Mouse (Mus musculus): Measurements from ENCODE around the gene Dusp12. TPM values are rescaled to one million over a fixed set of nuclear protein-coding genes. Genes with fewer than 3 reads are reported as not detected.

Dusp12 gene
- polyA plus RNA-seq, 1 experiment from 2014 or later, result 37.9 TPM

GRCm38 (mm10) chr1:170891646-170892045 lies 6.3 kb upstream of the Dusp12 start:
- WGBS, result 44% methylated on average over 2 of the region's 2 CpGs
- Histone ChIP-seq H3K9me3 (no peaks in the 10 kb centered on the region), H3K36me3 (no peaks in the 10 kb centered on the region), H3K27ac (no peak overlapping the region), H3K4me3 (no peak overlapping the region), H3K27me3 (ENCODE audit: insufficient read depth, poor library complexity, severe bottlenecking) (no peaks in the 10 kb centered on the region), H3K4me1 (no peaks in the 10 kb centered on the region)
- no peak for DNase-seq (ENCODE audit: low spot score)

DNA sequence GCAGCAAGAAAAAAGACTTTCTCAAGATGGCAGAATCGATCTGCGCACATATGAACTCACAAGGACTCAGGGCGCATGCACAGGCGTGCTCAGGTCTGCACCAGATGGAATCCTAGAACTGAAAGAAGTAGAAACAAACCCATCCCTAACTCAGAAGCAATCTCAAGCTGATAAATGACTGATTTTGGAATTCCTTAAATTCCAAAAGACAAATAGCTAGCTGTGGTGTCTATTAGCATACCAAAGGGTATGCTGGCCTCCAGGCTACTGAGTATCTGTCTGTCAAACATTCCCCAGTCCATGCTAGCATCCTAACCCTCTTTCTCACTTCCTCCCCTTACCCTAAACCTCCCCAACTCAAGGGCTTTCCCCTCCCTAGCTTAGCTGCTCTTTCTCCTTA lies 4.0 kb upstream of the Dusp12 start:
- Histone ChIP-seq H3K36me3 (no peaks in the 10 kb centered on the region), H3K9me3 (no peaks in the 10 kb centered on the region), H3K27me3 (ENCODE audit: insufficient read depth, poor library complexity, severe bottlenecking) (no peaks in the 10 kb centered on the region), H3K27ac (no peak overlapping the region), H3K4me1 (peaks cover 5% of the 10 kb centered on the region), H3K4me3 (no peak overlapping the region)
- WGBS, result 80% methylated on average over 4 of the region's 4 CpGs
- DNase-seq (ENCODE audit: low spot score), result no peak

- Histone ChIP-seq H3K27me3 (ENCODE audit: insufficient read depth, poor library complexity, severe bottlenecking) (no peaks in the 10 kb centered on the region), H3K4me1 (peaks cover 15% of the 10 kb centered on the region), H3K4me3 (no peak overlapping the region), H3K36me3 (peaks cover 7% of the 10 kb centered on the region), H3K27ac (no peak overlapping the region), H3K9me3 (no peaks in the 10 kb centered on the region)
- WGBS, result 51% methylated on average over 6 of the region's 6 CpGs
- no peak for DNase-seq (ENCODE audit: low spot score)
Measured at GRCm38 (mm10) chr1:170886044-170886458, 711 bp upstream of the Dusp12 start.

- peak overlapping the region; percentile 91 for H3K4me3 ChIP-seq
- no peaks in the 10 kb centered on the region for H3K9me3 ChIP-seq
- 28% methylated on average over 8 of the region's 8 CpGs for WGBS
- peaks cover 15% of the 10 kb centered on the region for H3K4me1 ChIP-seq
- H3K27ac ChIP-seq, result peak overlapping the region; percentile 94
- no peaks in the 10 kb centered on the region for H3K27me3 ChIP-seq (ENCODE audit: insufficient read depth, poor library complexity, severe bottlenecking)
- peaks cover 22% of the 10 kb centered on the region for H3K36me3 ChIP-seq
- no peak for DNase-seq (ENCODE audit: low spot score)
Measured at GRCm38 (mm10) chr1:170884390-170884789, 950 bp downstream of the Dusp12 start.

GRCm38 (mm10) chr1:170882915-170883485 lies 2.3 kb downstream of the Dusp12 start:
- H3K36me3 ChIP-seq, result peaks cover 30% of the 10 kb centered on the region
- no peak overlapping the region for H3K4me3 ChIP-seq
- H3K4me1 ChIP-seq, result peaks cover 15% of the 10 kb centered on the region
- DNase-seq (ENCODE audit: low spot score), result no peak
- WGBS, result 86% methylated on average over 5 of the region's 5 CpGs
- H3K27ac ChIP-seq, result no peak overlapping the region
- no peaks in the 10 kb centered on the region for H3K27me3 ChIP-seq (ENCODE audit: insufficient read depth, poor library complexity, severe bottlenecking)
- H3K9me3 ChIP-seq, result no peaks in the 10 kb centered on the region

DNA sequence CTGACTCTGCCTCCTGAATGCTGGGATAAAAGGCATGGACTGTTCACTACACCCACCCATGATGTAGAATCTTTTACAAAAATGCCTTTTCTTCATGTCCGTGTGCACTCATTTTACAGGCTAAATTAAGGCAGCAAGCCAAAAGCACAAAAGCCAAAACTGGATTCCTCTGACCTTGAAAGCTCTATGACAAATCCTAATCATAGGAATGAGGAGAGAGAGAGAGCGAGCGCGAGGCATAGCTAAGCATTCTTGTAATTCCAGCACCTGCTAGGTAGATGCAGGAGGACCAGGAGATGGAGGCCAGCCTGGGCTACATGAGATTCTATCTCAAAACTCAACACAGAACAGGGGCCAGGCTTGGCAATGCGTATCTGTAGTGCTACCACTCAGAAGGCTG lies 8.4 kb downstream of the Dusp12 start:
- WGBS, result 77% methylated on average over 5 of the region's 5 CpGs
- H3K27me3 ChIP-seq (ENCODE audit: insufficient read depth, poor library complexity, severe bottlenecking), result no peaks in the 10 kb centered on the region
- no peak overlapping the region for H3K27ac ChIP-seq
- no peaks in the 10 kb centered on the region for H3K9me3 ChIP-seq
- peaks cover 69% of the 10 kb centered on the region for H3K36me3 ChIP-seq
- no peak overlapping the region for H3K4me3 ChIP-seq
- no peak for DNase-seq (ENCODE audit: low spot score)
- H3K4me1 ChIP-seq, result no peaks in the 10 kb centered on the region

DNA sequence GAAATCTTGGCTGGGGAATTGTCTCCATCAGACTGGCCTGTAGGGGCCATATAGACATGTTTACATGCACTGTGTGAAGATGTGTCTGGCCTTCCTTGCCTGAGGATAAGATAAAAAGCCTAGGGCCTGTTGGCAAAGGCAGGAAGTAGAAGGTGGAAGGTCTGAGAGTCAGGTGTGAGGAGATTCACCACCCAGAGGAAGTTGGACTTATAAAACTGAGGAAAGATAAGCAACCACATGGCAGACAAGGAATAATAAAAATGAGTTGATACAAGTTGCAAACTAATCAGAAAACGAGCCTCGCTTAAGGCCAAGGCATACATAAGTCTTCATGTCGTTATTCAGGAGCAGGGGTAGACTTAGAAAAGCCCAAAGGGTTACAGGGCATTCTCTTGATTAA lies 9.7 kb downstream of the Dusp12 start:
- Histone ChIP-seq H3K4me1 (no peaks in the 10 kb centered on the region), H3K36me3 (peaks cover 67% of the 10 kb centered on the region), H3K4me3 (no peak overlapping the region), H3K9me3 (no peaks in the 10 kb centered on the region), H3K27ac (no peak overlapping the region), H3K27me3 (ENCODE audit: insufficient read depth, poor library complexity, severe bottlenecking) (no peaks in the 10 kb centered on the region)
- WGBS, result 83% methylated on average over 3 of the region's 3 CpGs
- DNase-seq (ENCODE audit: low spot score), result no peak

GRCm38 (mm10) chr1:170871961-170872360 lies 13.4 kb downstream of the Dusp12 start:
- no peaks in the 10 kb centered on the region for H3K4me1 ChIP-seq
- no peak overlapping the region for H3K27ac ChIP-seq
- no peaks in the 10 kb centered on the region for H3K27me3 ChIP-seq (ENCODE audit: insufficient read depth, poor library complexity, severe bottlenecking)
- peaks cover 39% of the 10 kb centered on the region for H3K36me3 ChIP-seq
- DNase-seq (ENCODE audit: low spot score), result peak; percentile 20
- no peaks in the 10 kb centered on the region for H3K9me3 ChIP-seq
- WGBS, result 91% methylated on average over 2 of the region's 2 CpGs
- H3K4me3 ChIP-seq, result no peak overlapping the region

DNA sequence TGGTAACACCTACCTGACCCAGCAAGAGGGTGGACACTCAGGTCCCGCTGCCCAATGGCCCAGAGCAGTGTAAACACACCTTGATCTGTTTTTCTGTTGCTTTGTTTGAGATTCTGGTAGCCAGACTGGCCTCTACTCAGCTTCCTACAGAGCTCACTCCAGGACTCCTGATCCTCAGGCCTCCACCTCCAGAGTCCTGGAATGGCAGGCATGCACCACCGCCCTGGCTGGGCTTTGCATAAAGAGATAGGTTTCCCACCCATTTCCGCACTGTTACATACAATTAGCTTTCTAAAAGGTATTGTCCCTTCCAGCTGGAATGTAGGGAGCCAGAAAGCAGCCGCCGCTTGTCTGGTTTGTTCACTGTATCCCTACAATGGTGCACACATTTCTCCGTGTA lies 13.9 kb downstream of the Dusp12 start:
- Histone ChIP-seq H3K9me3 (no peaks in the 10 kb centered on the region), H3K27me3 (ENCODE audit: insufficient read depth, poor library complexity, severe bottlenecking) (no peaks in the 10 kb centered on the region), H3K27ac (no peak overlapping the region), H3K4me1 (peaks cover 5% of the 10 kb centered on the region; the same call in 1 of the 2 replicates), H3K36me3 (peaks cover 34% of the 10 kb centered on the region), H3K4me3 (no peak overlapping the region)
- peak; percentile 56 for DNase-seq (ENCODE audit: low spot score)
- 82% methylated on average over 6 of the region's 6 CpGs for WGBS

DNA sequence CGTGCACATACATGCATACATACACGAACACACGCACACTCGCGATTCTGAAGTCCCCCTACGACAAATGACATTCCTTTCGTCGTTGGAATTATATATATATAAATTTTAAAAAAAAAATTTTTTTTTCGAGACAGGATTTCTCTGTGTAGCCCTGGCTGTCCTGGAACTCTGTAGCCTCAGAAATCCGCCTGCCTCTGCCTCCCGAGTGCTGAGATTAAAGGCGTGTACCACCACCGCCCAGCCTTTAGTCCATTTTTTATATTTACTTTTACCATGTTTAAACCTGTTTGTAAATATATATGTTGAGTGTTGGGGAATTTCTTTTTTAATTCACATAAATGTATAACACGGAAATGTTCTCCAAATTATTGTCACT lies 16.4 kb downstream of the Dusp12 start:
- Histone ChIP-seq H3K9me3 (no peaks in the 10 kb centered on the region), H3K36me3 (peaks cover 17% of the 10 kb centered on the region; the same call in 1 of the 2 replicates), H3K4me1 (peaks cover 17% of the 10 kb centered on the region; the same call in 1 of the 2 replicates), H3K27ac (peak overlapping the region; percentile 90), H3K4me3 (peak overlapping the region; percentile 91), H3K27me3 (ENCODE audit: insufficient read depth, poor library complexity, severe bottlenecking) (no peaks in the 10 kb centered on the region)
- WGBS, result 18% methylated on average over 14 of the region's 14 CpGs
- DNase-seq (ENCODE audit: low spot score), result peak; percentile 57

DNA sequence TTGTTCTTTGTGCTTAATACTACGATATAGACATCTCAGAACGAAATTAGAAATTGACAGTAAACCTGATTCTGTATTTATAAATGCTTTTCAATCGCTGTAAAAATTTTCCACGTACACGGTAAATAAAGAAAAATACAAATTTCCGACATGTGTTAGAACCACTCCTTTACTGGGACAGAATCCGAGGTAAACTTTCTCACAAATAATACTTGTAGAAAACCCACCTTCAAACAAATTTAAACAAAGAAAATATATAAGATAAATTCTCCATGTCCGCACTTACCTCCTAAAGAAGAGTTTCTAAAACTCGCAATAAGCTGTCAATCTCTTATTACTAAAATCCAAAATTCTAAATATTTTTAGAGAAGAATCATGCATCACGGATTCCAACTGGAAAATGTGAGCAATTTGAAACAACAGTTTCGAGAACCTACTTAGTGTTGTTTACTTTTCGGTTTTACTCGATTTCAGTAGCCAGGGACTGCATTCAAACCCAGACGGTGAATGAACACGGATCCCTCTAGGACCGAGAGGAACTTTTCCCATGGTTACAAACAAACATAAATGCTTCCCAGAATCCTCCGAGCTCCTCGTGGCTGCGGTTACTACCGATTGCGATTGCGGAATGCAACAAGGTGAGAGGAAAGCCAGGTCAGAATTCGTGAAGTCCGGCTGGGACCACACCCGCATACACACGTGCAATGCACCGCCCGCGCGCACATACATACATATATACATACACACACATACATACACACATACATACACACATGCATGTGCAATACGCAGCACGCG lies 17.0 kb downstream of the Dusp12 start:
- no peaks in the 10 kb centered on the region for H3K27me3 ChIP-seq (ENCODE audit: insufficient read depth, poor library complexity, severe bottlenecking)
- peak overlapping the region; percentile 90 for H3K27ac ChIP-seq
- H3K9me3 ChIP-seq, result no peaks in the 10 kb centered on the region
- under 1% methylated on average over 33 of the region's 33 CpGs for WGBS
- H3K4me3 ChIP-seq, result peak overlapping the region; percentile 91
- peak; percentile 92 for DNase-seq (ENCODE audit: low spot score)
- peaks cover 14% of the 10 kb centered on the region; the same call in 1 of the 2 replicates for H3K36me3 ChIP-seq
- peaks cover 18% of the 10 kb centered on the region for H3K4me1 ChIP-seq

GRCm38 (mm10) chr1:170867691-170868105 lies 17.6 kb downstream of the Dusp12 start, which contains the start of gene Atf6:
Gene Atf6 (minus strand): TSS chr1:170867771.
- WGBS, result under 1% methylated on average over 25 of the region's 25 CpGs
- Histone ChIP-seq H3K4me3 (peak within 1 kb of the TSS; percentile 91), H3K36me3 (peaks cover 14% of the 10 kb centered on the region; the same call in 1 of the 2 replicates), H3K4me1 (peaks cover 24% of the 10 kb centered on the region), H3K27me3 (ENCODE audit: insufficient read depth, poor library complexity, severe bottlenecking) (no peaks in the 10 kb centered on the region), H3K9me3 (no peaks in the 10 kb centered on the region), H3K27ac (peak within 1 kb of the TSS; percentile 90)
- peak; percentile 97 for DNase-seq (ENCODE audit: low spot score)

- DNase-seq (ENCODE audit: low spot score), result no peak
- peaks cover 9% of the 10 kb centered on the region; the same call in 1 of the 2 replicates for H3K36me3 ChIP-seq
- WGBS, result 2% methylated on average over 30 of the region's 30 CpGs
- H3K27ac ChIP-seq, result peak overlapping the region; percentile 90
- no peaks in the 10 kb centered on the region for H3K9me3 ChIP-seq
- no peaks in the 10 kb centered on the region for H3K27me3 ChIP-seq (ENCODE audit: insufficient read depth, poor library complexity, severe bottlenecking)
- peaks cover 29% of the 10 kb centered on the region for H3K4me1 ChIP-seq
- peak overlapping the region; percentile 91 for H3K4me3 ChIP-seq
Measured at GRCm38 (mm10) chr1:170866992-170867690, 18.2 kb downstream of the Dusp12 start.
